Mouse (Mus musculus): ENCODE measurements around the gene Tgm6.

- TF ChIP-seq CTCF (IDR thresholded peaks at IDR 0.05; ENCODE audit: insufficient read depth, low read length) = no peak
- no peak for TF ChIP-seq POLR2A (IDR thresholded peaks at IDR 0.05; ENCODE audit: borderline replicate concordance, extremely low read depth, low read depth, low read length)
Measured at GRCm38 (mm10) chr2:130171674-130172073, 59.5 kb downstream of the Tgm6 start.

Data from lung, adult 2 months (tissue).